Mouse (Mus musculus) telencephalon, adult 2 months (tissue): ENCODE data around the gene Tep1.

Source experiments
- DNase-seq: peaks from one replicate; pipeline ENCODE4 v3.0.0-alpha.2; 2011; ENCODE audit warnings: low read depth, low spot score

The Tep1 gene

GRCm38 (mm10) chr14:50795965-50796364 lies 74.4 kb downstream of the Tep1 start:
- no peak for DNase-seq

DNA sequence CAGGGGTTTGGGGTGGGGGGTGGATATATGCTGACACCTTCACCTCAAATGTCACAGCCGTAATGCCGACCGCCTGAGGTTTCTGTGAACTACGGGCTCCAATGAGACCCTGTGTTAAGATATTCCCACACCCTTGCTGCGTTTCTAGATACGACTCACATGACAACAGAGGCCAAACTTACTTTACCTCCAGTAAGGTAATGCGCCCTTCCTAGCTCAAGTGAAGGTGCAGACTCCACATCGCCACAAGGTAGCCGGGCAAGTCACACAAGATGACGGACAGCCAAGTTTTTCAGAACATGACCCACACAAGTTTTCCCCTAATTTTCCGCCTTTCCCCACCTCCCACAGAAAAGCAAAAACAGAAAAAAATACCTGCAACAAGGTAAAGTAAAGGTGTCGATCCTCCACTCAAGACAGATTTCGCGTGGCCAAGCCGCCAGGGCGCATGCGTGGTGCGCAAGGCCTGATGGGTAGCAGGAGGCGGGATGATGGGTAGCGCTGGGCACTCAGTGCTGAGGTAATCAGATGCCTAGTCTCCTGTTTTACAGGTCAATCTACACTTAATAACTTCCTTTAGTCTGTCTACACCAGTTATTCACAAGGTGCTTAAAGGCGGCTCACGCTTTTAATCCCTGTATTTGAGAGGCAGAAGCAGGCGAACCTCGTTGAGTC lies 75.0 kb downstream of the Tep1 start:
- DNase-seq: no peak

- no peak for DNase-seq
Observed at GRCm38 (mm10) chr14:50788157-50788556, 82.2 kb downstream of the Tep1 start.

GRCm38 (mm10) chr14:50785251-50785637 lies 85.1 kb downstream of the Tep1 start, which contains the start of gene Ttc5:
Ttc5 (minus strand) TSS chr14:50785519.
- peak; percentile 82 for DNase-seq

DNA sequence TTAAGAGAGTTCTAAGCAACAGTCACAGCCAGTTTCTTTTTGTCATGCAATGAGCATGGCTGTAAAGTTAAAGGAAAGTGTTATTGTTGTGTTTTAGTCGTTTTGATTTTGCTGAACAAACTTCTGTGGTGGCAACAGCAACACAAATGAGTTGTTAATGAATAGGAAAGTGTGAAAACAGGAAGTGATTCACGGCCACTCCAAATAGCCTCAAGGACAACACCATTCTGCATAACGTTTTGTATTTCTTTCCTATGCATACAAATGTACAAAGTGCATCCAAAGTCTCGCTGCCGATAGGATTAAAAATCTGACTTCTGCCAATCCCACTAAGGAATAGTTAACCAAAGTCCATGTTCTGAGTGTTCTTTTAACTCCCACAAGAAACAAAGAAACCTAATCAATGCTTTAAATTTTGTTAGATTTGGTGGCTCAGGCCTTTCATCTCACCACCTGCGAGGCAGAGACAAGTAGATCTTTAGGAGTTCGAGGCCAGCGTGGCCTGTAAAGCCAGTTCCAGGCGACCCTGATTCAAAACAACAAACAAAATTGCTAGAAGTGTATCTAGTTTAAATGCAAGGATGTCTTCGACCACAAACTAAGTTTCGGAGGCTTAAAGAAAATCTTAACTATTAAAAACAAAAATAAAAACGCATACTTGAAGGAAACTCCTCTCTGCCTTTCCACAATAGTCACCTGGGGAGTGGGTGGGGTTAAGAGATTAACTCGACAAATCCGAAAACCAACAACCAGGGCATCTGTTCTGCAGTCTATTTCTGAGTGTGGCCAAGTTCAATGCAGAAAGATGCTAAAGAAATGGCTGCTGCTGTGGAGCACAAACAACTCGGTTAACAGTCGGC lies 85.7 kb downstream of the Tep1 start:
- DNase-seq: no peak

- DNase-seq: no peak
Observed at GRCm38 (mm10) chr14:50782166-50782565, 88.2 kb downstream of the Tep1 start.
